Mouse (Mus musculus): ENCODE results near the gene Drd1. TPM values are rescaled to one million over a fixed set of nuclear protein-coding genes. Genes with fewer than 3 reads are reported as not detected.

Drd1 gene
- polyA plus RNA-seq (2015; fragmentation: Nextera tagmentation; extraction: Ambion mirVana) = 0.48 and 0.66 TPM in 2 replicates

- Histone ChIP-seq H3K4me2 (peak within 1 kb of the TSS; percentile 95), H3K27me3 (peaks cover 25% of the 10 kb centered on the region), H3K4me1 (replicated peaks) (peaks cover 8% of the 10 kb centered on the region), H3K9ac (peak within 1 kb of the TSS; percentile 61), H3K4me3 (peak within 1 kb of the TSS; percentile 47), H3K9me3 (no peaks in the 10 kb centered on the region), H3K27ac (replicated peaks) (no peak within 1 kb of the TSS), H3K36me3 (no peaks in the 10 kb centered on the region)
- peak; percentile 83 for ATAC-seq (ENCODE audit: low read depth)
- WGBS = under 1% methylated on average over 31 of the region's 31 CpGs
Observed at GRCm38 (mm10) chr13:54055448-54055861, at the start of gene Drd1. TSS of gene Drd1 (minus strand) at chr13:54055705.

- 85% methylated on average over 10 of the region's 10 CpGs for WGBS
- H3K27ac ChIP-seq (replicated peaks) = no peak overlapping the region
- H3K4me1 ChIP-seq (replicated peaks) = no peaks in the 10 kb centered on the region
- no peak overlapping the region for H3K4me3 ChIP-seq
- no peak overlapping the region for H3K4me2 ChIP-seq
- no peak for ATAC-seq (ENCODE audit: low read depth)
- H3K9me3 ChIP-seq = no peaks in the 10 kb centered on the region
- H3K27me3 ChIP-seq = no peaks in the 10 kb centered on the region
- peaks cover 50% of the 10 kb centered on the region for H3K36me3 ChIP-seq
- H3K9ac ChIP-seq = no peak overlapping the region
Observed at GRCm38 (mm10) chr13:54103866-54104265, 48.4 kb upstream of the Drd1 start.

GRCm38 (mm10) chr13:54103271-54103670 is 47.8 kb upstream of the Drd1 start:
- peaks cover 53% of the 10 kb centered on the region for H3K36me3 ChIP-seq
- WGBS = 97% methylated on average over 3 of the region's 3 CpGs
- no peaks in the 10 kb centered on the region for H3K9me3 ChIP-seq
- H3K27ac ChIP-seq (replicated peaks) = no peak overlapping the region
- H3K9ac ChIP-seq = no peak overlapping the region
- H3K4me2 ChIP-seq = no peak overlapping the region
- no peaks in the 10 kb centered on the region for H3K27me3 ChIP-seq
- ATAC-seq (ENCODE audit: low read depth) = no peak
- H3K4me3 ChIP-seq = no peak overlapping the region
- H3K4me1 ChIP-seq (replicated peaks) = no peaks in the 10 kb centered on the region

GRCm38 (mm10) chr13:54102061-54102460 is 46.6 kb upstream of the Drd1 start:
- H3K27ac ChIP-seq (replicated peaks) = no peak overlapping the region
- WGBS = 88% methylated on average over 3 of the region's 3 CpGs
- no peak overlapping the region for H3K4me3 ChIP-seq
- no peaks in the 10 kb centered on the region for H3K9me3 ChIP-seq
- peaks cover 55% of the 10 kb centered on the region for H3K36me3 ChIP-seq
- H3K4me2 ChIP-seq = no peak overlapping the region
- no peaks in the 10 kb centered on the region for H3K27me3 ChIP-seq
- no peaks in the 10 kb centered on the region for H3K4me1 ChIP-seq (replicated peaks)
- no peak for ATAC-seq (ENCODE audit: low read depth)
- H3K9ac ChIP-seq = no peak overlapping the region

- no peak overlapping the region for H3K27ac ChIP-seq (replicated peaks)
- no peaks in the 10 kb centered on the region for H3K27me3 ChIP-seq
- H3K4me3 ChIP-seq = no peak overlapping the region
- peaks cover 50% of the 10 kb centered on the region for H3K36me3 ChIP-seq
- H3K9me3 ChIP-seq = no peaks in the 10 kb centered on the region
- no peaks in the 10 kb centered on the region for H3K4me1 ChIP-seq (replicated peaks)
- ATAC-seq (ENCODE audit: low read depth) = no peak
- WGBS = 90% methylated on average over 15 of the region's 15 CpGs
- no peak overlapping the region for H3K4me2 ChIP-seq
- H3K9ac ChIP-seq = no peak overlapping the region
Observed at GRCm38 (mm10) chr13:54101031-54101820, 45.7 kb upstream of the Drd1 start.

- no peak for ATAC-seq (ENCODE audit: low read depth)
- H3K27me3 ChIP-seq = no peaks in the 10 kb centered on the region
- no peak overlapping the region for H3K9ac ChIP-seq
- H3K4me2 ChIP-seq = no peak overlapping the region
- H3K27ac ChIP-seq (replicated peaks) = no peak overlapping the region
- H3K36me3 ChIP-seq = peaks cover 60% of the 10 kb centered on the region
- no peak overlapping the region for H3K4me3 ChIP-seq
- H3K4me1 ChIP-seq (replicated peaks) = no peaks in the 10 kb centered on the region
- no peaks in the 10 kb centered on the region for H3K9me3 ChIP-seq
- 88% methylated on average over 6 of the region's 6 CpGs for WGBS
Observed at GRCm38 (mm10) chr13:54097797-54098196, 42.3 kb upstream of the Drd1 start.

- WGBS = 91% methylated on average over 4 of the region's 4 CpGs
- no peak overlapping the region for H3K4me3 ChIP-seq
- ATAC-seq (ENCODE audit: low read depth) = no peak
- H3K9ac ChIP-seq = no peak overlapping the region
- H3K27ac ChIP-seq (replicated peaks) = no peak overlapping the region
- no peaks in the 10 kb centered on the region for H3K9me3 ChIP-seq
- no peaks in the 10 kb centered on the region for H3K27me3 ChIP-seq
- H3K36me3 ChIP-seq = peaks cover 66% of the 10 kb centered on the region
- H3K4me1 ChIP-seq (replicated peaks) = no peaks in the 10 kb centered on the region
- H3K4me2 ChIP-seq = no peak overlapping the region
Observed at GRCm38 (mm10) chr13:54097227-54097626, 41.7 kb upstream of the Drd1 start.

- Histone ChIP-seq H3K27ac (replicated peaks) (no peak overlapping the region), H3K36me3 (peaks cover 76% of the 10 kb centered on the region), H3K4me2 (no peak overlapping the region), H3K9ac (no peak overlapping the region), H3K27me3 (no peaks in the 10 kb centered on the region), H3K4me1 (replicated peaks) (no peaks in the 10 kb centered on the region), H3K4me3 (no peak overlapping the region), H3K9me3 (no peaks in the 10 kb centered on the region)
- no peak for ATAC-seq (ENCODE audit: low read depth)
- WGBS = 91% methylated on average over 8 of the region's 8 CpGs
Observed at GRCm38 (mm10) chr13:54095721-54096120, 40.2 kb upstream of the Drd1 start.

GRCm38 (mm10) chr13:54094963-54095362 is 39.5 kb upstream of the Drd1 start:
- no peak overlapping the region for H3K4me2 ChIP-seq

GRCm38 (mm10) chr13:54094349-54094748 is 38.8 kb upstream of the Drd1 start:
- H3K36me3 ChIP-seq = peaks cover 76% of the 10 kb centered on the region

More at GRCm38 (mm10) chr13:54094963-54095362, 39.5 kb upstream of the Drd1 start:
- ATAC-seq (ENCODE audit: low read depth) = no peak
- Histone ChIP-seq H3K4me3 (no peak overlapping the region), H3K27ac (replicated peaks) (no peak overlapping the region), H3K9me3 (no peaks in the 10 kb centered on the region), H3K36me3 (peaks cover 71% of the 10 kb centered on the region), H3K27me3 (no peaks in the 10 kb centered on the region), H3K9ac (no peak overlapping the region), H3K4me1 (replicated peaks) (no peaks in the 10 kb centered on the region)
- WGBS = 63% methylated on average over 6 of the region's 6 CpGs

GRCm38 (mm10) chr13:54091719-54092118 is 36.2 kb upstream of the Drd1 start:
- ATAC-seq (ENCODE audit: low read depth) = no peak
- no peaks in the 10 kb centered on the region for H3K4me1 ChIP-seq (replicated peaks)
- H3K4me2 ChIP-seq = no peak overlapping the region
- WGBS = 90% methylated on average over 6 of the region's 6 CpGs
- peaks cover 82% of the 10 kb centered on the region for H3K36me3 ChIP-seq
- no peak overlapping the region for H3K9ac ChIP-seq
- no peaks in the 10 kb centered on the region for H3K9me3 ChIP-seq
- no peak overlapping the region for H3K4me3 ChIP-seq
- no peak overlapping the region for H3K27ac ChIP-seq (replicated peaks)
- no peaks in the 10 kb centered on the region for H3K27me3 ChIP-seq

More at GRCm38 (mm10) chr13:54094349-54094748, 38.8 kb upstream of the Drd1 start:
- H3K4me1 ChIP-seq (replicated peaks) = no peaks in the 10 kb centered on the region
- no peak overlapping the region for H3K4me3 ChIP-seq
- no peak for ATAC-seq (ENCODE audit: low read depth)
- H3K9ac ChIP-seq = no peak overlapping the region
- 95% methylated on average over 4 of the region's 4 CpGs for WGBS
- H3K27ac ChIP-seq (replicated peaks) = no peak overlapping the region
- no peaks in the 10 kb centered on the region for H3K27me3 ChIP-seq
- no peaks in the 10 kb centered on the region for H3K9me3 ChIP-seq
- H3K4me2 ChIP-seq = no peak overlapping the region

- H3K27ac ChIP-seq (replicated peaks) = no peak overlapping the region
- no peaks in the 10 kb centered on the region for H3K27me3 ChIP-seq
- H3K4me1 ChIP-seq (replicated peaks) = peaks cover 8% of the 10 kb centered on the region
- peaks cover 45% of the 10 kb centered on the region for H3K36me3 ChIP-seq
- H3K4me3 ChIP-seq = no peak overlapping the region
- no peak overlapping the region for H3K9ac ChIP-seq
- H3K9me3 ChIP-seq = no peaks in the 10 kb centered on the region
- ATAC-seq (ENCODE audit: low read depth) = no peak
- no peak overlapping the region for H3K4me2 ChIP-seq
- WGBS = 90% methylated on average over 18 of the region's 18 CpGs
Observed at GRCm38 (mm10) chr13:54085266-54085665, 29.8 kb upstream of the Drd1 start.

GRCm38 (mm10) chr13:54084826-54085225 is 29.3 kb upstream of the Drd1 start:
- Histone ChIP-seq H3K4me3 (no peak overlapping the region), H3K9me3 (no peaks in the 10 kb centered on the region), H3K4me2 (no peak overlapping the region), H3K36me3 (peaks cover 44% of the 10 kb centered on the region), H3K9ac (no peak overlapping the region), H3K27ac (replicated peaks) (no peak overlapping the region), H3K27me3 (no peaks in the 10 kb centered on the region), H3K4me1 (replicated peaks) (peaks cover 10% of the 10 kb centered on the region)
- 91% methylated on average over 5 of the region's 5 CpGs for WGBS
- no peak for ATAC-seq (ENCODE audit: low read depth)

Measured in neural tube, embryonic 13.5 days (tissue).